Mouse (Mus musculus) forebrain, embryonic 11.5 days (tissue): ENCODE measurements around the gene Xpot. TPM values are rescaled to one million over a fixed set of nuclear protein-coding genes. Genes with fewer than 3 reads are reported as not detected.

Experiments
- ATAC-seq: fragments of 200-750 bp; cut with Nextera tagmentation; replicated peaks from 2 replicates; pipeline ENCODE4 v1.8.0; 2017; ENCODE audit warnings: moderate TSS enrichment; ENCODE audit not compliant: low FRiP score
- DNase-seq: peaks from one replicate; pipeline ENCODE4 v3.0.0-alpha.2; 2017; ENCODE audit warnings: low spot score
- H3K27ac ChIP-seq: fragments of 300-500 bp; sonication (generic); 2 replicates; pipeline ENCODE4 v1.5.1; 2014; ENCODE audit warnings: low read depth, low read length
- H3K27me3 ChIP-seq: fragments of 300-500 bp; sonication (generic); 2 replicates; pipeline ENCODE4 v1.6.1; 2014; ENCODE audit warnings: mild to moderate bottlenecking, low read length, mixed read lengths; ENCODE audit not compliant: control insufficient read depth, insufficient read depth
- H3K36me3 ChIP-seq: fragments of 300-500 bp; sonication (generic); 2 replicates; pipeline ENCODE4 v1.6.1; 2014; ENCODE audit warnings: mild to moderate bottlenecking, low read length, moderate library complexity, mixed read lengths; ENCODE audit not compliant: control insufficient read depth, insufficient read depth
- H3K4me1 ChIP-seq: fragments of 300-500 bp; sonication (generic); replicated peaks from 2 replicates; pipeline ENCODE4 v1.6.1; 2014; ENCODE audit warnings: low read length, mixed read lengths; ENCODE audit not compliant: control insufficient read depth, insufficient read depth
- H3K4me2 ChIP-seq: fragments of 300-500 bp; sonication (generic); 2 replicates; pipeline ENCODE4 v1.6.1; 2014; ENCODE audit warnings: low read depth, mild to moderate bottlenecking, low read length, moderate library complexity, mixed read lengths; ENCODE audit not compliant: severe bottlenecking
- H3K4me3 ChIP-seq: fragments of 300-500 bp; sonication (generic); 2 replicates; pipeline ENCODE4 v1.5.1; 2014; ENCODE audit warnings: low read depth, low read length
- H3K9ac ChIP-seq: fragments of 300-500 bp; sonication (generic); 2 replicates; pipeline ENCODE4 v1.6.1; 2014; ENCODE audit warnings: low read length
- H3K9me3 ChIP-seq: fragments of 300-500 bp; sonication (generic); 2 replicates; pipeline ENCODE4 v1.6.1; 2016; ENCODE audit warnings: low read length, mixed read lengths; ENCODE audit not compliant: control insufficient read depth
- WGBS: fragments of 180-500 bp; shearing (Covaris S2); extraction: QIAGEN DNeasy Blood & Tissue Kit; methylation state at CpG from one replicate; pipeline ENCODE4 v1.1.7; 2014; 5-methylcytosine and 5-hydroxymethylcytosine counted together
- polyA plus RNA-seq: library from polyadenylated mRNA; unstranded; fragments of >200 nt; fragmentation: Nextera tagmentation; extraction: Ambion mirVana; gene quantifications from 2 replicates; pipeline ENCODE4 v1.2.1, GENCODE M21; 2014

Xpot gene
- polyA plus RNA-seq, 1 experiment from 2014 or later, result 72.1 TPM

GRCm38 (mm10) chr10:121576372-121576771 lies 49.8 kb downstream of the Xpot start:
- Histone ChIP-seq H3K9ac (no peak overlapping the region), H3K36me3 (peaks cover 7% of the 10 kb centered on the region; the same call in 1 of the 2 replicates), H3K4me2 (no peak overlapping the region), H3K27ac (no peak overlapping the region), H3K4me3 (no peak overlapping the region), H3K27me3 (no peaks in the 10 kb centered on the region), H3K9me3 (no peaks in the 10 kb centered on the region), H3K4me1 (no peaks in the 10 kb centered on the region)
- ATAC-seq (no peak), DNase-seq (no peak)
- 91% methylated on average over 9 of the region's 9 CpGs for WGBS

GRCm38 (mm10) chr10:121571511-121572147 lies 54.5 kb downstream of the Xpot start:
- Histone ChIP-seq H3K9ac (no peak overlapping the region), H3K27ac (no peak overlapping the region), H3K4me1 (peaks cover 5% of the 10 kb centered on the region; the same call in 1 of the 2 replicates), H3K4me2 (no peak overlapping the region), H3K27me3 (no peaks in the 10 kb centered on the region), H3K4me3 (no peak overlapping the region), H3K36me3 (peaks cover 12% of the 10 kb centered on the region; the same call in 1 of the 2 replicates), H3K9me3 (no peaks in the 10 kb centered on the region)
- no peak for ATAC-seq
- WGBS, result 98% methylated on average over 22 of the region's 22 CpGs
- DNase-seq, result no peak

- no peak overlapping the region for H3K27ac ChIP-seq
- H3K9ac ChIP-seq, result no peak overlapping the region
- ATAC-seq (no peak), DNase-seq (no peak)
- peaks cover 5% of the 10 kb centered on the region; the same call in 1 of the 2 replicates for H3K4me1 ChIP-seq
- no peak overlapping the region for H3K4me3 ChIP-seq
- no peaks in the 10 kb centered on the region for H3K27me3 ChIP-seq
- H3K9me3 ChIP-seq, result no peaks in the 10 kb centered on the region
- 97% methylated on average over 3 of the region's 3 CpGs for WGBS
- peaks cover 12% of the 10 kb centered on the region; the same call in 1 of the 2 replicates for H3K36me3 ChIP-seq
- no peak overlapping the region for H3K4me2 ChIP-seq
Observed at GRCm38 (mm10) chr10:121571031-121571430, 55.1 kb downstream of the Xpot start.

GRCm38 (mm10) chr10:121569796-121570195 lies 56.3 kb downstream of the Xpot start:
- ATAC-seq, result peak; percentile 46; the same call in 1 of the 2 replicates
- H3K9ac ChIP-seq, result no peak overlapping the region
- H3K4me3 ChIP-seq, result no peak overlapping the region
- H3K27me3 ChIP-seq, result no peaks in the 10 kb centered on the region
- no peak overlapping the region for H3K27ac ChIP-seq
- no peaks in the 10 kb centered on the region for H3K9me3 ChIP-seq
- WGBS, result 71% methylated on average over 6 of the region's 6 CpGs
- DNase-seq, result no peak
- H3K4me2 ChIP-seq, result no peak overlapping the region
- peaks cover 5% of the 10 kb centered on the region; the same call in 1 of the 2 replicates for H3K4me1 ChIP-seq
- peaks cover 21% of the 10 kb centered on the region; the same call in 1 of the 2 replicates for H3K36me3 ChIP-seq

GRCm38 (mm10) chr10:121569001-121569589 lies 57.0 kb downstream of the Xpot start:
- no peak overlapping the region for H3K4me3 ChIP-seq
- peak; percentile 88 for ATAC-seq
- H3K36me3 ChIP-seq, result peaks cover 21% of the 10 kb centered on the region; the same call in 1 of the 2 replicates
- no peaks in the 10 kb centered on the region for H3K27me3 ChIP-seq
- 0 out of 2 replicates have a peak overlapping the region, but pooled peaks have one; percentile 31 for H3K9ac ChIP-seq
- H3K9me3 ChIP-seq, result no peaks in the 10 kb centered on the region
- 5% methylated on average over 23 of the region's 23 CpGs for WGBS
- DNase-seq, result peak; percentile 73
- peaks cover 5% of the 10 kb centered on the region; the same call in 1 of the 2 replicates for H3K4me1 ChIP-seq
- H3K4me2 ChIP-seq, result peak overlapping the region; percentile 41
- 0 out of 2 replicates have a peak overlapping the region, but pooled peaks have one; percentile 27 for H3K27ac ChIP-seq

GRCm38 (mm10) chr10:121568534-121568933 lies 57.6 kb downstream of the Xpot start:
- H3K4me1 ChIP-seq, result peaks cover 5% of the 10 kb centered on the region; the same call in 1 of the 2 replicates
- WGBS, result 59% methylated on average over 7 of the region's 7 CpGs
- no peaks in the 10 kb centered on the region for H3K27me3 ChIP-seq
- ATAC-seq, result no peak
- H3K9me3 ChIP-seq, result no peaks in the 10 kb centered on the region
- H3K36me3 ChIP-seq, result peaks cover 24% of the 10 kb centered on the region; the same call in 1 of the 2 replicates
- H3K27ac ChIP-seq, result no peak overlapping the region
- DNase-seq, result no peak
- no peak overlapping the region for H3K9ac ChIP-seq
- H3K4me3 ChIP-seq, result no peak overlapping the region
- no peak overlapping the region for H3K4me2 ChIP-seq

- peaks cover 5% of the 10 kb centered on the region; the same call in 1 of the 2 replicates for H3K4me1 ChIP-seq
- DNase-seq, result no peak
- no peaks in the 10 kb centered on the region for H3K27me3 ChIP-seq
- peaks cover 24% of the 10 kb centered on the region; the same call in 1 of the 2 replicates for H3K36me3 ChIP-seq
- no peak overlapping the region for H3K27ac ChIP-seq
- WGBS, result 97% methylated on average over 10 of the region's 10 CpGs
- no peak overlapping the region for H3K4me2 ChIP-seq
- ATAC-seq, result no peak
- no peak overlapping the region for H3K4me3 ChIP-seq
- H3K9me3 ChIP-seq, result no peaks in the 10 kb centered on the region
- H3K9ac ChIP-seq, result no peak overlapping the region
Observed at GRCm38 (mm10) chr10:121568026-121568425, 58.1 kb downstream of the Xpot start.

GRCm38 (mm10) chr10:121564447-121564846 lies 61.7 kb downstream of the Xpot start:
- H3K4me3 ChIP-seq, result no peak overlapping the region
- DNase-seq (no peak), ATAC-seq (no peak)
- H3K4me1 ChIP-seq, result peaks cover 5% of the 10 kb centered on the region; the same call in 1 of the 2 replicates
- 93% methylated on average over 8 of the region's 8 CpGs for WGBS
- no peak overlapping the region for H3K9ac ChIP-seq
- no peak overlapping the region for H3K4me2 ChIP-seq
- peaks cover 12% of the 10 kb centered on the region; the same call in 1 of the 2 replicates for H3K36me3 ChIP-seq
- H3K27me3 ChIP-seq, result no peaks in the 10 kb centered on the region
- no peak overlapping the region for H3K27ac ChIP-seq
- no peaks in the 10 kb centered on the region for H3K9me3 ChIP-seq
